Mouse (Mus musculus) inflammation-experienced regulatory T-cells, adult 16 weeks (primary cell): ENCODE results near the gene Tnn. TPM values are rescaled to one million over a fixed set of nuclear protein-coding genes. Genes with fewer than 3 reads are reported as not detected.

Experiments used
- polyA plus RNA-seq: library from polyadenylated mRNA; unstranded; fragments of 100-300 nt; shearing (Covaris generic); gene quantifications from one replicate; pipeline ENCODE4 v1.2.1, GENCODE M21; 2017

Gene Tnn
- polyA plus RNA-seq: not detected

GRCm38 (mm10) chr1:160153480-160153879 is at the start of gene Tnn:
TSS of gene Tnn (minus strand) at chr1:160153580.

GRCm38 (mm10) chr1:160194529-160195336 is 41.4 kb upstream of the Tnn start, which contains the start of gene Mrps14:
TSS of gene Mrps14 (plus strand) at chr1:160195215.

GRCm38 (mm10) chr1:160044237-160045021 is 109.0 kb downstream of the Tnn start, which contains the start of gene 4930523C07Rik:
TSS of gene 4930523C07Rik (plus strand) at chr1:160044382.

Other genes with a start within 250 kb of the Tnn start
- gene 4930523C07Rik, start 109.2 kb downstream of the Tnn start, polyA plus RNA-seq: 366 TPM
- 192 TPM for gene Mrps14, start 41.6 kb upstream of the Tnn start, polyA plus RNA-seq
- gene Cacybp, start 59.3 kb upstream of the Tnn start, polyA plus RNA-seq: 135 TPM